Mouse (Mus musculus) forebrain, embryonic 14.5 days (tissue): ENCODE measurements around the gene Gm7879. TPM values are rescaled to one million over a fixed set of nuclear protein-coding genes. Genes with fewer than 3 reads are reported as not detected.

Experiments used
- ATAC-seq: fragments of 200-750 bp; cut with Nextera tagmentation; 2 replicates; pipeline ENCODE4 v1.8.0; 2017; ENCODE audit warnings: mild to moderate bottlenecking, moderate library complexity
- DNase-seq: peaks from one replicate; pipeline ENCODE4 v3.0.0-alpha.2; 2015; ENCODE audit warnings: low spot score
- H3K27ac ChIP-seq: fragments of 300-500 bp; sonication (generic); 2 replicates; pipeline ENCODE4 v1.5.1; 2014; ENCODE audit warnings: low read depth, mild to moderate bottlenecking, control low read depth, low read length, moderate library complexity
- H3K27me3 ChIP-seq: fragments of 300-500 bp; sonication (generic); replicated peaks from 2 replicates; pipeline ENCODE4 v1.6.1; 2014; ENCODE audit warnings: low read length, control low read depth, mixed read lengths; ENCODE audit not compliant: control insufficient read depth, insufficient read depth
- H3K36me3 ChIP-seq: fragments of 300-500 bp; sonication (generic); 2 replicates; pipeline ENCODE4 v1.6.1; 2014; ENCODE audit warnings: low read length, control low read depth; ENCODE audit not compliant: control insufficient read depth, insufficient read depth
- H3K4me1 ChIP-seq: fragments of 300-500 bp; sonication (generic); 2 replicates; pipeline ENCODE4 v1.6.1; 2014; ENCODE audit warnings: antibody characterized with exemption, low read length, control low read depth; ENCODE audit not compliant: control insufficient read depth, insufficient read depth
- H3K4me2 ChIP-seq: fragments of 300-500 bp; sonication (generic); 2 replicates; pipeline ENCODE4 v1.6.1; 2014; ENCODE audit warnings: mild to moderate bottlenecking, control low read depth, low read length
- H3K4me3 ChIP-seq: fragments of 300-500 bp; sonication (generic); 2 replicates; pipeline ENCODE4 v1.5.1; 2014; ENCODE audit warnings: low read depth, low read length, control low read depth
- H3K9ac ChIP-seq: fragments of 300-500 bp; sonication (generic); 2 replicates; pipeline ENCODE4 v1.6.1; 2014; ENCODE audit warnings: mild to moderate bottlenecking, low read length, control low read depth, moderate library complexity
- H3K9me3 ChIP-seq: fragments of 300-500 bp; sonication (generic); replicated peaks from 2 replicates; pipeline ENCODE4 v1.6.1; 2016; ENCODE audit warnings: low read length, control low read depth, mixed read lengths; ENCODE audit not compliant: control insufficient read depth
- WGBS: fragments of 180-500 bp; shearing (Covaris S2); extraction: QIAGEN DNeasy Blood & Tissue Kit; methylation state at CpG from one replicate; pipeline ENCODE4 v1.1.7; 2014; 5-methylcytosine and 5-hydroxymethylcytosine counted together
- polyA plus RNA-seq: library from polyadenylated mRNA; unstranded; fragments of >200 nt; fragmentation: Nextera tagmentation; extraction: Ambion mirVana; gene quantifications from 2 replicates; pipeline ENCODE4 v1.2.1, GENCODE M21; 2014

The Gm7879 gene
- polyA plus RNA-seq, 1 experiment from 2014 or later: 0.41 TPM

DNA sequence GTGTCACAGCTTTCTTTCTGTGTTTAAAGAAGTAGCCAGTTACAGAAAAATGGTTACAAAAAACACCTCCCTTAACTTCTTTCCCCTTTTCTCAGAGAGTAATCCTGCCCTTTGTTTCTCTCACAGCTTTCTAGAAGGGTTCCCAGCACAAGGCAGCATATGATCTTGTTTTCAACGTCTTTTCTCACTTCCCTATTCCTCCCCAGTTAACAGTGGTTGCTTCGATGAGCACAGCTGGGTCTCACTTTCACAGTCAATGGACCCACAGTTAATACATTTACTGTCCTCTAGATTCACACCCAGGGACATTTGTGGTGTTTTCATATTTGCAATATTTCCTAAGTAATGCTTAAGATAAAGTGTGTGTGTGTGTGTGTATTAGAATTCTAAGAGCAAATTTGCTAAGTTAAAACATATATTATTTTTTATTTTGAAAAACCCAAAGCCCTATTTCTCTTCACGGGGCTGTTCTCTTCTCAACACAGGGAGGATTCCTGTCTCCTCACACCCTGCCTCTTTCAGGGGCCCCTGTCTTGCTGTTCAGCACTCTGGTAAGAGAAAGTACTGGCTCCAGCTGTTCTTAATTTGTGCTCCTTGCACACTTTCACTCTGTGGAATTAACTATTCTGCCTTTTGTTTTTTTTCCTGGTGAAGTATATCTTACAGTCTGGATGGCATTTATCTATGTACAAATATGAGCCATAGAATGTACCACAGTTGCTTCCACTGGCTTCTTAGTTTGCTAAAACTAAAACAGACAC, 27.7 kb upstream of the Gm7879 start:
- Histone ChIP-seq H3K9ac (no peak overlapping the region), H3K27me3 (no peaks in the 10 kb centered on the region)

DNA sequence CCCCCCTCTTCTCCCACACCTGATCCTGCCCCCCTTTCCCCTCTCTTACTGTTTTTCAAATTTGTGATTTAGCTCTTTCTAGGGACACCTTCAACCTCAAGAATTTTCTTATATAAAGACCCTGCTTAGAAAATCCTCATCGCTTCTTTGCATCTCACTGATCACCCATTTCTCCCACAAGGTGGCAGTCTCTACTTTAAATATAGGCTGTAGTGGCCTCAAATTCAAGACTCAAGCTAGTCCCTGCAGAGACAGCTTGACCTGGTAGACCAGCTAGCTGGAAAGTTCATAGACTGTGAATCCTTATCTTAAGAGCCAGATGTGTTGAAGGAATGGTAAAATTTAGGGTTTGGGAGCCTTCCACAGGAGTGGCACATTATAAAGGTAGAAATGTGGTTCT, 20.6 kb upstream of the Gm7879 start:
- ATAC-seq: no peak
- no peak overlapping the region for H3K4me3 ChIP-seq
- no peaks in the 10 kb centered on the region for H3K4me1 ChIP-seq
- no peak overlapping the region for H3K9ac ChIP-seq
- no peak overlapping the region for H3K27ac ChIP-seq
- no peak overlapping the region for H3K4me2 ChIP-seq
- DNase-seq: peak; percentile 51
- H3K27me3 ChIP-seq: no peaks in the 10 kb centered on the region
- 20% methylated on average over 1 of the region's 1 CpGs for WGBS
- H3K9me3 ChIP-seq: no peaks in the 10 kb centered on the region
- no peaks in the 10 kb centered on the region for H3K36me3 ChIP-seq

More for the DNA sequence above, 27.7 kb upstream of the Gm7879 start:
- no peaks in the 10 kb centered on the region for H3K9me3 ChIP-seq
- ATAC-seq (no peak), DNase-seq (no peak)
- no peak overlapping the region for H3K4me3 ChIP-seq
- H3K4me1 ChIP-seq: no peaks in the 10 kb centered on the region
- WGBS: 15% methylated on average over 3 of the region's 3 CpGs
- H3K27ac ChIP-seq: no peak overlapping the region
- H3K4me2 ChIP-seq: no peak overlapping the region
- H3K36me3 ChIP-seq: no peaks in the 10 kb centered on the region

DNA sequence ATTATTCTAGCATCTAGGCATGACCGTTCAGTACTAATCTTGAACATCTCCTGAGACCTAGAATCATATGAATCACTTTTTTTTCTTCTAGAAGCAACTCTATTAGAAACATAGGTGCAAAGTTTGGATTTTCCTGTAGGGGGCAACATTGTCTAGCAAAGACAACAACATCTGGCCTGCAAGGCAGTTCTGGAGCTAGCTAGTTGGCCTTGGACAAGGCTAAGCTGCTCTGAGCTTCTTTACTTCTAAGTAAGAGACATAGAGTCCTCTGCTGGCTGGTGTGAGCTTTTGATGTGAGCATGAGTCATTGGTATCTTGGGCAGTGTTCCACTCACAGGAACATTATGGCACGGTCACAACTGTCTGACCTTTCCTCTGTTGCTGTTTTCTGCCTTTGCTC, 18.8 kb upstream of the Gm7879 start:
- Histone ChIP-seq H3K9me3 (no peaks in the 10 kb centered on the region), H3K9ac (no peak overlapping the region), H3K4me2 (no peak overlapping the region), H3K36me3 (no peaks in the 10 kb centered on the region), H3K27me3 (no peaks in the 10 kb centered on the region), H3K27ac (no peak overlapping the region), H3K4me3 (no peak overlapping the region), H3K4me1 (no peaks in the 10 kb centered on the region)
- ATAC-seq (no peak), DNase-seq (peak; percentile 16)
- 74% methylated on average over 2 of the region's 2 CpGs for WGBS

DNA sequence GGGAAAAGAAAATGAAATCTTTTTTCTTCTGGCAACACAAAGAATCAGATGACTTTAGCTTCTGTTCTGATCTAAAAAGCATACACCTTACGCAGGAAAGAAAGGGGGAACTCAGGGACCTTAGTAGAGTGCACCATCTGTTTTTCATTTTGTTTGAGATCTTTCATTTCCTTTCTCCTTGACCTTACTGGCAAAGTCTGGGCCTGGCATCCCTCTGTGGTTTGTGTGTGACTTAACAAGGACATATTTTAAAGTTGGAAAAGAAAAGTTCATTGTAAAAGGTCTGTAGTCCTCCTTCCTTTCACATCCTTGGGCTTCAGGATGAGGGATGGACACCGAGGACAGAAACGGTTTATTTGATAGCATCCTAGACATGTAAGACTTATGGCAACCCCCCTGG, 17.0 kb upstream of the Gm7879 start:
- no peaks in the 10 kb centered on the region for H3K4me1 ChIP-seq
- no peak overlapping the region for H3K4me3 ChIP-seq
- 93% methylated on average over 3 of the region's 3 CpGs for WGBS
- H3K9ac ChIP-seq: no peak overlapping the region
- no peaks in the 10 kb centered on the region for H3K27me3 ChIP-seq
- H3K27ac ChIP-seq: no peak overlapping the region
- no peaks in the 10 kb centered on the region for H3K36me3 ChIP-seq
- H3K9me3 ChIP-seq: no peaks in the 10 kb centered on the region
- no peak for DNase-seq
- no peak for ATAC-seq
- H3K4me2 ChIP-seq: no peak overlapping the region

DNA sequence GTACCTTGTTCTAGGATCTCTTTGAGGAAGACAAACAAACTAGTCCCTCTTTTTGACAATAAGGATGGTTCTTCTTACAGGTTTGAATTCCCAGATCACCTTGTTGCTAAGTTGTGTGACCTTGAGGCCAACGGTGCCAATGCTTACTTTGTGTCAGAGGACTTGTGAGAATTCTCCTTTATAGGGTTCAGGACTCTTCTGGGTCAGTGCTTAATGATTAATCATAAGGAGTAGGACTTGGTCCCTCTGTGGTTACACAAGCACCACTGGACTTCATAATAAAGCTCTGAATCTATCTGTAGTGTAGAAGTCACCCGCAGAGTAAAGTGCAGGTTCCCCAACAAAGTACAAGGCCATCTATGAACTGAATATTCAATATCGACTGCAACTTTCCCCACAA, 8.3 kb upstream of the Gm7879 start:
- no peaks in the 10 kb centered on the region for H3K27me3 ChIP-seq
- no peaks in the 10 kb centered on the region for H3K36me3 ChIP-seq
- DNase-seq: no peak
- no peak overlapping the region for H3K27ac ChIP-seq
- H3K9ac ChIP-seq: no peak overlapping the region
- H3K4me2 ChIP-seq: no peak overlapping the region
- H3K9me3 ChIP-seq: no peaks in the 10 kb centered on the region
- 92% methylated on average over 3 of the region's 3 CpGs for WGBS
- no peaks in the 10 kb centered on the region for H3K4me1 ChIP-seq
- ATAC-seq: no peak
- H3K4me3 ChIP-seq: no peak overlapping the region

DNA sequence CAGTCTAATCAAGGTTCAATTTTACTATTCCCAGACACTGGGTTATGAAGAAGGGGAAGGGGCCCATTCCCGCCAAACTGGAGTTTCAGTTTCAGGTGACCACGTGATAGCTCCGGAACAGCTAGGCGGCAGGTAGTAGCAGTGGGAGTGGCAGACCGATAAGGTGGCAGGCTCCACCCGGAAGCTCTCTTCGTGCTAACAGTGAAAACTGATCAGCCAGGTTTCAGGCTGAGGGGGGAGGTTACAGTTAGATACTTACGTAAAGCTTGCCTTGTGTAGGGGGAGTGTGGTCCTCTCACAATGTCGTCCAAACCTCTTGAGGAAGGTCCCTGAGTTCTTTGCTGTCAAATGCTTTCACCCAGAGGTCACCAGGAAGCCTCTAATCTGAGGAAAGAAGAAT, 3.7 kb upstream of the Gm7879 start:
- H3K4me2 ChIP-seq: no peak overlapping the region
- H3K9me3 ChIP-seq: no peaks in the 10 kb centered on the region
- H3K9ac ChIP-seq: no peak overlapping the region
- H3K27ac ChIP-seq: no peak overlapping the region
- no peaks in the 10 kb centered on the region for H3K36me3 ChIP-seq
- no peaks in the 10 kb centered on the region for H3K4me1 ChIP-seq
- H3K27me3 ChIP-seq: no peaks in the 10 kb centered on the region
- ATAC-seq (no peak), DNase-seq (no peak)
- no peak overlapping the region for H3K4me3 ChIP-seq
- 76% methylated on average over 9 of the region's 9 CpGs for WGBS

DNA sequence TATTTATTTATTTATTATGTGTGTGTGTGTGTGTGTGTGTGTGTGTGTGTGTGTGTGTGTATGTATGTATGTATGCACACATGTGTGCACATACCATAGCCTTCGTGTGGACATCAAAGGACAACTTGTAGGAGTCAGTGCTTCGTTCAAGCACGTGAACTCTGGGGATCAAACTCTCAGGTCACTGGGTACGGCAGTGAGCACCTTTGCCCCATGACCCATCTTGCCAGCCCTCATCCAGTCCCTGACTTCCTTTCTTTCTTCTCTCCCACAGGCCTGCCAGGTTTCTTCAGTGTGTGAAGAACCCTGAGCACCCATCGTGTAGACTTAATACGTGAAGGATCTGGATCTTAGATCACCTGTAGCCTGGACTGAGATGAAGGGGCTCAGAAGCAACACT, 2.9 kb upstream of the Gm7879 start:
- Histone ChIP-seq H3K27me3 (no peaks in the 10 kb centered on the region), H3K36me3 (no peaks in the 10 kb centered on the region), H3K4me1 (no peaks in the 10 kb centered on the region), H3K4me3 (no peak overlapping the region), H3K27ac (no peak overlapping the region), H3K9ac (no peak overlapping the region), H3K9me3 (no peaks in the 10 kb centered on the region), H3K4me2 (no peak overlapping the region)
- DNase-seq (no peak), ATAC-seq (no peak)
- 92% methylated on average over 6 of the region's 6 CpGs for WGBS

DNA sequence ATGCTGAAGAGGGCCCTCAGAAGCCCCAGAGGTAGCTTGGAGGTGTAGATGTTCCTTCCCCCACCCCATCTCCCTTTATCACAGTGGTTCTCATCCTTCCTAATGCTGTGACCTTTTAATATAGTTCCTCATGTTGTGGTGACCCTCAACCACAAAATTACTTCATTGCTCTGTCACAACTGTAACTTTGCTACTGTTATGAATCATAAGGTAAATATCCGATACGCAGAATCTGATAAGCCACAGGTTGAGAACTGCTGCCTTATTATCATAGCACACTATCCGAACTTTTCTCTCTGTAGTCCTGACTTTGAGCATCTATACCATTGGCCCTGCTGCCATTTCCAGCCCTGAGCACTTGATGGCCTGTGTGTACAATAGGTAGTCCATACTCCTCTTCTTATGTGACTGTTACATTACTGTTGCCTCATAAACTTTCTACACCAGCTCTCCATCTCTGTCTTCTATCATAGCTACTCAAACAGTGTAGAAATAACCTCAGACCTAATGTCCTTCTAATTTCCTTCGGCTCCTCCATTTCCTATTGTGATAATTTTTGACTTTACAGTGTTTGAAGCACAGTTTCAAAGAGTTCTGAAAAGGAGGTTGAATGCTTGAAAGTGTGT, 2.4 kb downstream of the Gm7879 start:
- Histone ChIP-seq H3K4me3 (no peak overlapping the region), H3K27ac (no peak overlapping the region), H3K9me3 (no peaks in the 10 kb centered on the region), H3K27me3 (no peaks in the 10 kb centered on the region), H3K9ac (no peak overlapping the region), H3K4me2 (no peak overlapping the region), H3K4me1 (no peaks in the 10 kb centered on the region), H3K36me3 (no peaks in the 10 kb centered on the region)
- DNase-seq (no peak), ATAC-seq (no peak)
- 92% methylated on average over 4 of the region's 4 CpGs for WGBS

DNA sequence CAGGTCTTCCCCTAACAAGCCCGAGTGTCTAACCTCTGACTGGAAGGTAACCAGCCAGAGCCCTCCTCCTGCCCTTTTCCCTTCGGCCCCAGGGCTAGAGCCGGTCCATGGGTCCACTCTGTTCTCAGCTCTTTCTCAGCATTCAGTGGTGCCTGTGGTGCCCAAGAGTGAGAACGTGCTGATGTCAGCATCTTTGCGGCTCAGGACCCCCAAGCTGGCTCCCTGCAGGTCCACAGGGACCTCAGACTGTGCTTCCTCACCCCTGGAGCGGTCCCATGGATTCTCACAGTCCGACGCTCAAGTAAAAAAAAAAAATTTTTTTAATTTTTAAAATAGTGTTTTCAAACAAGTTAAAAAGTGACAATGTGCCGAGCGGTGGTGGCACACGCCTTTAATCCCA, 8.9 kb downstream of the Gm7879 start:
- no peaks in the 10 kb centered on the region for H3K27me3 ChIP-seq
- no peak overlapping the region for H3K9ac ChIP-seq
- H3K4me1 ChIP-seq: no peaks in the 10 kb centered on the region
- no peak overlapping the region for H3K27ac ChIP-seq
- no peaks in the 10 kb centered on the region for H3K9me3 ChIP-seq
- 92% methylated on average over 11 of the region's 11 CpGs for WGBS
- DNase-seq (no peak), ATAC-seq (no peak)
- H3K4me2 ChIP-seq: no peak overlapping the region
- no peaks in the 10 kb centered on the region for H3K36me3 ChIP-seq
- H3K4me3 ChIP-seq: no peak overlapping the region
